Mouse (Mus musculus): Measurements from ENCODE around the gene Hlcs.

- no peak for TF ChIP-seq CTCF (conservative IDR thresholded peaks at IDR 0.05; ENCODE audit: insufficient read depth, insufficient read length, low read depth, low read length)
- TF ChIP-seq POLR2A (IDR thresholded peaks at IDR 0.05; ENCODE audit: low read depth, low read length) = no peak
These were observed 143.2 kb downstream of the Hlcs start for GRCm38 (mm10) chr16:94170218-94170617.

All from kidney, adult 2 months (tissue).